Mouse (Mus musculus) inflammation-experienced regulatory T-cells, adult 6 months (primary cell): ENCODE measurements around the gene Slc35d2. TPM values are rescaled to one million over a fixed set of nuclear protein-coding genes. Genes with fewer than 3 reads are reported as not detected.
"Not testable (repeated sequence)": the region's sequence is repeated elsewhere in the genome, so short reads cannot be mapped to it uniquely, and the experiment has no call there.

Experiments used
- ATAC-seq: one replicate; pipeline ENCODE4 v1.8.0; 2017
- polyA plus RNA-seq, 3 experiments: library from polyadenylated mRNA; unstranded; fragments of 100-300 nt; shearing (Covaris generic); gene quantifications; one replicate each; pipeline ENCODE4 v1.2.1; 2017

Gene Slc35d2
- polyA plus RNA-seq, 3 experiments from 2014 or later: 42.2 to 65.3 (median 46.6) TPM

GRCm38 (mm10) chr13:64108381-64108850 is 20.8 kb downstream of the Slc35d2 start:
- ATAC-seq: no peak

- no peak for ATAC-seq
These were observed 21.6 kb downstream of the Slc35d2 start for GRCm38 (mm10) chr13:64107535-64107934.

- no peak for ATAC-seq
These were observed 22.1 kb downstream of the Slc35d2 start for GRCm38 (mm10) chr13:64107105-64107504.

GRCm38 (mm10) chr13:64105690-64106089 is 23.5 kb downstream of the Slc35d2 start:
- ATAC-seq: no peak

GRCm38 (mm10) chr13:64100186-64100585 is 29.0 kb downstream of the Slc35d2 start:
- ATAC-seq: peak; percentile 72

GRCm38 (mm10) chr13:64098992-64099391 is 30.2 kb downstream of the Slc35d2 start:
- no peak for ATAC-seq

- peak; percentile 48 for ATAC-seq
These were observed 35.8 kb downstream of the Slc35d2 start for GRCm38 (mm10) chr13:64093341-64093740.

- no peak for ATAC-seq
These were observed 36.4 kb downstream of the Slc35d2 start for GRCm38 (mm10) chr13:64092752-64093151.

- ATAC-seq: no peak
These were observed 37.0 kb downstream of the Slc35d2 start for GRCm38 (mm10) chr13:64092141-64092540.

GRCm38 (mm10) chr13:64091006-64091405 is 38.2 kb downstream of the Slc35d2 start:
- no peak for ATAC-seq

- ATAC-seq: no peak
These were observed 38.9 kb downstream of the Slc35d2 start for GRCm38 (mm10) chr13:64090278-64090677.

GRCm38 (mm10) chr13:64089130-64089529 is 40.0 kb downstream of the Slc35d2 start, which contains the start of gene Hsd17b3:
TSS of gene Hsd17b3 (minus strand) at chr13:64089230.
- ATAC-seq: no peak

GRCm38 (mm10) chr13:64088057-64088456 is 41.1 kb downstream of the Slc35d2 start:
- ATAC-seq: no peak

- ATAC-seq: no peak
These were observed 43.1 kb downstream of the Slc35d2 start for GRCm38 (mm10) chr13:64086036-64086435.

- ATAC-seq: no peak
These were observed 45.8 kb downstream of the Slc35d2 start for GRCm38 (mm10) chr13:64083331-64083730.

- ATAC-seq: no peak
These were observed 47.9 kb downstream of the Slc35d2 start for GRCm38 (mm10) chr13:64081012-64081919.

GRCm38 (mm10) chr13:64077591-64077990 is 51.6 kb downstream of the Slc35d2 start:
- ATAC-seq: no peak

- ATAC-seq: no peak
These were observed 53.1 kb downstream of the Slc35d2 start for GRCm38 (mm10) chr13:64076074-64076473.

- no peak for ATAC-seq
These were observed 62.5 kb downstream of the Slc35d2 start for GRCm38 (mm10) chr13:64066653-64067052.

GRCm38 (mm10) chr13:64064276-64064675 is 64.9 kb downstream of the Slc35d2 start:
- ATAC-seq: no peak

- ATAC-seq: no peak
These were observed 68.1 kb downstream of the Slc35d2 start for GRCm38 (mm10) chr13:64060935-64061506.

- no peak for ATAC-seq
These were observed 75.2 kb downstream of the Slc35d2 start for GRCm38 (mm10) chr13:64053959-64054358.

GRCm38 (mm10) chr13:64052281-64052680 is 76.9 kb downstream of the Slc35d2 start:
- ATAC-seq: not testable (repeated sequence)

- no peak for ATAC-seq
These were observed 78.3 kb downstream of the Slc35d2 start for GRCm38 (mm10) chr13:64050895-64051294.
